Mouse (Mus musculus) liver, embryonic 12.5 days (tissue): ENCODE measurements at regions not wholly inside any gene's neighbourhood (a gene's known extent, or its start where the extent isn't known, plus 50 kb on each side); places are given as distances from the start of the nearest gene placed in this dataset.

Experiments
- ATAC-seq: fragments of 200-750 bp; cut with Nextera tagmentation; 2 replicates; pipeline ENCODE4 v1.8.0; 2017; ENCODE audit warnings: moderate number of reproducible peaks, mild to moderate bottlenecking, moderate library complexity
- H3K27ac ChIP-seq: fragments of 300-500 bp; sonication (generic); 2 replicates; pipeline ENCODE4 v1.5.1; 2016; ENCODE audit warnings: mild to moderate bottlenecking
- H3K27me3 ChIP-seq: fragments of 300-500 bp; sonication (generic); replicated peaks from 2 replicates; pipeline ENCODE4 v1.6.1; 2016; ENCODE audit warnings: mild to moderate bottlenecking, moderate library complexity
- H3K36me3 ChIP-seq: fragments of 300-500 bp; sonication (generic); 2 replicates; pipeline ENCODE4 v1.6.1; 2016; ENCODE audit warnings: mild to moderate bottlenecking, moderate library complexity
- H3K4me1 ChIP-seq: fragments of 300-500 bp; sonication (generic); 2 replicates; pipeline ENCODE4 v1.6.1; 2016
- H3K4me2 ChIP-seq: fragments of 300-500 bp; sonication (generic); 2 replicates; pipeline ENCODE4 v1.6.1; 2016; ENCODE audit warnings: mild to moderate bottlenecking, moderate library complexity
- H3K4me3 ChIP-seq: fragments of 300-500 bp; sonication (generic); 2 replicates; pipeline ENCODE4 v1.5.1; 2016; ENCODE audit warnings: mild to moderate bottlenecking, moderate library complexity
- H3K9ac ChIP-seq: fragments of 300-500 bp; sonication (generic); 2 replicates; pipeline ENCODE4 v1.6.1; 2016; ENCODE audit warnings: mild to moderate bottlenecking, moderate library complexity
- H3K9me3 ChIP-seq: fragments of 300-500 bp; sonication (generic); replicated peaks from 2 replicates; pipeline ENCODE4 v1.6.1; 2016; ENCODE audit warnings: mild to moderate bottlenecking, moderate library complexity
- whole genome bisulfite sequencing: fragments of 180-500 bp; shearing (Covaris S2); methylation state at CpG from one replicate; pipeline ENCODE4 v1.1.7; 2016; ENCODE audit not compliant: insufficient replicate concordance; 5-methylcytosine and 5-hydroxymethylcytosine counted together

- no peaks in the 10 kb centered on the region for H3K4me1 ChIP-seq
- H3K36me3 ChIP-seq: no peaks in the 10 kb centered on the region
- no peak overlapping the region for H3K9ac ChIP-seq
- no peak overlapping the region for H3K4me2 ChIP-seq
- H3K27me3 ChIP-seq: no peaks in the 10 kb centered on the region
- WGBS: 69% methylated on average over 2 of the region's 2 CpGs
- no peaks in the 10 kb centered on the region for H3K9me3 ChIP-seq
- H3K27ac ChIP-seq: no peak overlapping the region
- ATAC-seq: no peak
- no peak overlapping the region for H3K4me3 ChIP-seq
These were observed 86.1 kb downstream of the Cartpt start for GRCm38 (mm10) chr13:99814801-99815200.

- H3K4me2 ChIP-seq: no peak overlapping the region
- no peak overlapping the region for H3K4me3 ChIP-seq
- WGBS: 30% methylated on average over 6 of the region's 6 CpGs
- H3K27ac ChIP-seq: no peak overlapping the region
- H3K27me3 ChIP-seq: no peaks in the 10 kb centered on the region
- H3K4me1 ChIP-seq: no peaks in the 10 kb centered on the region
- H3K9me3 ChIP-seq: no peaks in the 10 kb centered on the region
- no peaks in the 10 kb centered on the region for H3K36me3 ChIP-seq
- no peak for ATAC-seq
- H3K9ac ChIP-seq: no peak overlapping the region
These were observed 86.8 kb downstream of the Cartpt start for GRCm38 (mm10) chr13:99814033-99814556.

- no peak for ATAC-seq
- Histone ChIP-seq H3K27me3 (no peaks in the 10 kb centered on the region), H3K4me3 (no peak overlapping the region), H3K4me2 (no peak overlapping the region), H3K36me3 (no peaks in the 10 kb centered on the region), H3K27ac (no peak overlapping the region), H3K9me3 (no peaks in the 10 kb centered on the region), H3K9ac (no peak overlapping the region), H3K4me1 (no peaks in the 10 kb centered on the region)
- 65% methylated on average over 6 of the region's 6 CpGs for WGBS
These were observed 106.4 kb downstream of the Cartpt start for GRCm38 (mm10) chr13:99794448-99794847.

- no peak overlapping the region for H3K27ac ChIP-seq
- 67% methylated on average over 7 of the region's 7 CpGs for WGBS
- H3K9ac ChIP-seq: no peak overlapping the region
- H3K27me3 ChIP-seq: no peaks in the 10 kb centered on the region
- no peak for ATAC-seq
- H3K4me3 ChIP-seq: no peak overlapping the region
- H3K4me1 ChIP-seq: no peaks in the 10 kb centered on the region
- H3K36me3 ChIP-seq: no peaks in the 10 kb centered on the region
- H3K4me2 ChIP-seq: no peak overlapping the region
- H3K9me3 ChIP-seq: no peaks in the 10 kb centered on the region
These were observed 107.0 kb downstream of the Cartpt start for GRCm38 (mm10) chr13:99793786-99794435.

GRCm38 (mm10) chr13:99793001-99793400 is 107.9 kb downstream of the Cartpt start:
- Histone ChIP-seq H3K4me3 (no peak overlapping the region), H3K4me1 (no peaks in the 10 kb centered on the region), H3K27ac (no peak overlapping the region), H3K4me2 (no peak overlapping the region), H3K36me3 (no peaks in the 10 kb centered on the region), H3K9ac (no peak overlapping the region), H3K9me3 (no peaks in the 10 kb centered on the region), H3K27me3 (no peaks in the 10 kb centered on the region)
- WGBS: 72% methylated on average over 6 of the region's 6 CpGs
- ATAC-seq: no peak

DNA sequence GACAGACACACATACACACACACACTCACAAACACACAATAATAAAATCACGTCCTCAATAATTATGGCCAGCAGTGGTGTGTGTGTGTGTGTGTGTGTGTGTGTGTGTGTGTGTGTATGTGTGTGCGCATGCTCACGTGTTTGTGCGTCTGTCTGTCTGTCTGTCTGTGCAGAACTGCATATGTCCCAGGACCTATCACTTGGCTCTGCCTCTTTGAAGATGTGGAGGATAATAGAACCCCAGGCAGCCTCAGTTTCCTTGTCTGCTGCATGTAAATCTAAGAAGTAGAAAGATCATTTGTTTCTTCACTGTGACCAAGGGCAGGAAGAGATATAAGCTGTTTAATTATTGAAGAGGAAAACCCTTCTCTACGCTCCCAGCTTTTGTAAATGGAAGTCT is 109.9 kb downstream of the Cartpt start:
- no peak overlapping the region for H3K27ac ChIP-seq
- no peak for ATAC-seq
- H3K27me3 ChIP-seq: no peaks in the 10 kb centered on the region
- WGBS: 66% methylated on average over 5 of the region's 5 CpGs
- H3K9me3 ChIP-seq: no peaks in the 10 kb centered on the region
- H3K9ac ChIP-seq: no peak overlapping the region
- H3K4me3 ChIP-seq: no peak overlapping the region
- no peaks in the 10 kb centered on the region for H3K36me3 ChIP-seq
- no peaks in the 10 kb centered on the region for H3K4me1 ChIP-seq
- no peak overlapping the region for H3K4me2 ChIP-seq

- Histone ChIP-seq H3K9me3 (no peaks in the 10 kb centered on the region), H3K36me3 (no peaks in the 10 kb centered on the region), H3K4me2 (no peak overlapping the region), H3K27ac (no peak overlapping the region), H3K9ac (no peak overlapping the region), H3K4me3 (no peak overlapping the region), H3K27me3 (peaks cover 2% of the 10 kb centered on the region; the same call in 1 of the 2 replicates), H3K4me1 (no peaks in the 10 kb centered on the region)
- ATAC-seq: no peak
- 43% methylated on average over 4 of the region's 4 CpGs for WGBS
These were observed 113.1 kb downstream of the Cartpt start for GRCm38 (mm10) chr13:99787760-99788159.

- ATAC-seq: no peak
- Histone ChIP-seq H3K9ac (no peak overlapping the region), H3K27ac (no peak overlapping the region), H3K9me3 (no peaks in the 10 kb centered on the region), H3K4me1 (no peaks in the 10 kb centered on the region), H3K4me3 (no peak overlapping the region), H3K36me3 (no peaks in the 10 kb centered on the region), H3K4me2 (no peak overlapping the region), H3K27me3 (peaks cover 7% of the 10 kb centered on the region; the same call in 1 of the 2 replicates)
- WGBS: 68% methylated on average over 4 of the region's 4 CpGs
These were observed 115.5 kb downstream of the Cartpt start for GRCm38 (mm10) chr13:99785427-99785826.

- Histone ChIP-seq H3K4me3 (no peak overlapping the region), H3K4me2 (no peak overlapping the region), H3K9me3 (no peaks in the 10 kb centered on the region), H3K36me3 (no peaks in the 10 kb centered on the region), H3K9ac (no peak overlapping the region), H3K4me1 (no peaks in the 10 kb centered on the region), H3K27ac (no peak overlapping the region), H3K27me3 (peaks cover 7% of the 10 kb centered on the region; the same call in 1 of the 2 replicates)
- ATAC-seq: no peak
- WGBS: 77% methylated on average over 2 of the region's 2 CpGs
These were observed 116.6 kb downstream of the Cartpt start for GRCm38 (mm10) chr13:99784314-99784713.

DNA sequence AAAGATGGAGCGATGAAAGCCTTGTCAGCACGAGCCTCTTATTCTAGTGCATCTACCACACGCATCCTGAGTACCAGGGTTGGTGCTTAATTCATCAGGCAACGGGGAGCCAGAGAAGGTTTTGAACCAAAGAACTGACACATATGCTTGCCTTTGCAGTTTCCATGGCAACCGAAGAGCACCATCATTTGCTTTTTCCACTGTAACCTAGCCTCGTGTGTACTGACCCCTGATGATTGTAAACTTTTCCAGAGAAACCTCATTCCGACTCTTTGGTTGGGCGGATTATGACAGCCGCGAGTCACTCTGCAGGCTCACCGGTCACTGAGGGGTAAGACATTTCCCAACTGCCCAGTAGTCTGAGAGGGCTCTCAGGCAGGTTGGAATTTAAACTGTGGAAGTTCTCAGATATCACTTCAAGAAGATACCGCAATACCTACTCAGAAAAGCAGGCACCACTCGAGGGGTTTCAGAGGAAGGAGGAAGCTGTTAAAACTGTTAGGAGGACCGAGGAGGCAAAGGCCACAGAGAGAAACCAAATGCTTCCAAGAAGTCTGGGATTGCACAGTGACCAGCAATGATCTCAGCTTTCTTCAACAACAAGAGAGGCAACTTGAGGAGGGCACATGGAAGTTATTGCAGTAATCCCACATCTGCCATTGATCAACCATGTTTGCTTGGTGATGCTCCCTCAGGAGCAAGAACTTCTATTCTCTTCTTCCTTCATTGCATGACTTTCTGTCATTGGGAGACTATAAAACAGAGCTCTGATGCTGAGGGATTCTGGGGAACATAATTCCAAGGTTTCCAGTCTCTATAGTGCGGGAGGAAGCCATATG is 117.8 kb downstream of the Cartpt start:
- no peak overlapping the region for H3K9ac ChIP-seq
- no peaks in the 10 kb centered on the region for H3K9me3 ChIP-seq
- no peak for ATAC-seq
- H3K27me3 ChIP-seq: peaks cover 7% of the 10 kb centered on the region; the same call in 1 of the 2 replicates
- H3K4me1 ChIP-seq: 0 out of 2 replicates have a peak, but pooled peaks cover 3% of the 10 kb centered on the region
- 70% methylated on average over 15 of the region's 15 CpGs for WGBS
- no peak overlapping the region for H3K27ac ChIP-seq
- no peak overlapping the region for H3K4me3 ChIP-seq
- no peak overlapping the region for H3K4me2 ChIP-seq
- H3K36me3 ChIP-seq: no peaks in the 10 kb centered on the region

DNA sequence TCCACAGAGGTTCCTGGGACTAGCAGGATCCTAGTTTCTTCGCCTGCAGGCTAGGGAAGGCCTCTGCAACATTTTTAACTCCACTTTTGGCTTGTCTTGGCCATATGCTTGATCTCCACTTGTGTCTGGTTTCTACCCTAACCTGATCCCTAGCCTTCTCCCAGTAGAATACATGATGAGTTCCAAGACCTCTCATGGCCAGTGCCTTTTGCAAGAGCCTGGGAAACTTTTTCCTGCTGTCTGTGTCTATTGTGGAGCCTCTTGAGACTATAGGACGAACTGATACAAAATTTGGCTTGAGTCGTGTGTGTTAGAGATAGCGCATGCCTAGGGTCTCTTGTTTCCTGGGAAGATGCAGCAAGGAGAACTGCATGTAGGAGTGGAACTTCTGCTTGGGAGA is 119.3 kb downstream of the Cartpt start:
- Histone ChIP-seq H3K27me3 (peaks cover 7% of the 10 kb centered on the region; the same call in 1 of the 2 replicates), H3K4me1 (0 out of 2 replicates have a peak, but pooled peaks cover 3% of the 10 kb centered on the region), H3K27ac (no peak overlapping the region), H3K4me2 (no peak overlapping the region), H3K9me3 (no peaks in the 10 kb centered on the region), H3K36me3 (no peaks in the 10 kb centered on the region), H3K9ac (no peak overlapping the region), H3K4me3 (no peak overlapping the region)
- WGBS: 61% methylated on average over 4 of the region's 4 CpGs
- no peak for ATAC-seq

GRCm38 (mm10) chr13:99780751-99781460 is 120.0 kb downstream of the Cartpt start:
- ATAC-seq: no peak
- Histone ChIP-seq H3K9ac (no peak overlapping the region), H3K4me2 (no peak overlapping the region), H3K9me3 (no peaks in the 10 kb centered on the region), H3K27me3 (peaks cover 7% of the 10 kb centered on the region; the same call in 1 of the 2 replicates), H3K4me1 (0 out of 2 replicates have a peak, but pooled peaks cover 3% of the 10 kb centered on the region), H3K4me3 (no peak overlapping the region), H3K36me3 (no peaks in the 10 kb centered on the region), H3K27ac (no peak overlapping the region)
- WGBS: 34% methylated on average over 16 of the region's 16 CpGs
